Mouse (Mus musculus): Measurements from ENCODE around the gene Itih4.

Itih4 gene

GRCm38 (mm10) chr14:30944745-30945144 lies 58.5 kb downstream of the Itih4 start:
- DNase-seq: no peak

- no peak for DNase-seq
Measured at GRCm38 (mm10) chr14:30949986-30950385, 63.7 kb downstream of the Itih4 start.

- DNase-seq: peak; percentile 98
Measured at GRCm38 (mm10) chr14:30951154-30951825, 65.0 kb downstream of the Itih4 start, which contains the start of gene Nek4. Gene Nek4, plus strand, starts transcription at chr14:30951377.

Data from kidney, adult 9 months (tissue).